Mouse (Mus musculus): ENCODE measurements around the gene Ppp3ca. TPM values are rescaled to one million over a fixed set of nuclear protein-coding genes. Genes with fewer than 3 reads are reported as not detected.

Ppp3ca gene
- total RNA-seq, 2 experiments from 2014 or later, result 56.6 to 72.4 TPM

DNA sequence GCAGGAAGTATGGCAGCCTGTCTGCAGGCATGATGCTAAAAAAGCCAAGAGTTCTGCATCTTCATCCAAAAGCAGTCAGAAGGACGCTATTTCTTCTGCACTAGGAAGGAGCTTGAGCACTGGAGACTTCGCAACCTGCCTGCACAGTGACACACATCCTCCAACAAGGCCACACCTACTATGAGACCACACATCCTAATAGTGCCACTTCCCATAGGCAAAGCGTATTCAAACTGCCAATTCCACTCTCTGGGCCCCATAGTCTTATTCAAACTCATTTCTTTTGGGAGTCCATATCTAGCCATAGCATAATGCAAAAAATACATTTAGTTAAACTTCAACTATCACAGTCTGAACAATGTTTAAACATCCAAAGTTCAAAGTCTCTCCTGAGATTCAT, 290.4 kb downstream of the Ppp3ca start:
- ATAC-seq (replicated peaks; ENCODE audit: poor library complexity, severe bottlenecking), result no peak

DNA sequence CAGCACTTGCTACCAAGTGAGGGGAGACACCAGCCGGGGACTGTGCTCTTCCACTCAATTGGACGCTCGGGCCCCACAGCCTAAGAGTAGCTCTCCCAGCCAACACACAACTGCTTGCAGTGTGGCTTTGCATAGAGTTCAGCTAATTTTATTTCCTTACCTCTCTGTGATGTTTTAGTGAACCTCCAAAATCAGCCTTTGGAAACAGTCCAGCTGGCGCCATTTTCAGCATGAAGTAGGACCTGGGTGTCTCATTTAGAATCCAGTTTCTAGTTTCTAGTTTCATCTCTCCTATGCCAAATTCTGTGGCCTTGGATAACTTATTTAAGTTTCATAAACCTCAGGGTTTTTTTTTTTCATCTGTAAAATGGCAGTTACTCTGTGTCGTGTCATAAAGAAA, 296.9 kb downstream of the Ppp3ca start:
- no peak for ATAC-seq (replicated peaks; ENCODE audit: poor library complexity, severe bottlenecking)

- no peak for ATAC-seq (replicated peaks; ENCODE audit: poor library complexity, severe bottlenecking)
Measured at GRCm38 (mm10) chr3:136967510-136967909, 297.6 kb downstream of the Ppp3ca start.

- no peak for ATAC-seq (replicated peaks; ENCODE audit: poor library complexity, severe bottlenecking)
Measured at GRCm38 (mm10) chr3:136969796-136970195, 299.9 kb downstream of the Ppp3ca start.

- no peak for ATAC-seq (replicated peaks; ENCODE audit: poor library complexity, severe bottlenecking)
Measured at GRCm38 (mm10) chr3:136977859-136978258, 307.9 kb downstream of the Ppp3ca start.

DNA sequence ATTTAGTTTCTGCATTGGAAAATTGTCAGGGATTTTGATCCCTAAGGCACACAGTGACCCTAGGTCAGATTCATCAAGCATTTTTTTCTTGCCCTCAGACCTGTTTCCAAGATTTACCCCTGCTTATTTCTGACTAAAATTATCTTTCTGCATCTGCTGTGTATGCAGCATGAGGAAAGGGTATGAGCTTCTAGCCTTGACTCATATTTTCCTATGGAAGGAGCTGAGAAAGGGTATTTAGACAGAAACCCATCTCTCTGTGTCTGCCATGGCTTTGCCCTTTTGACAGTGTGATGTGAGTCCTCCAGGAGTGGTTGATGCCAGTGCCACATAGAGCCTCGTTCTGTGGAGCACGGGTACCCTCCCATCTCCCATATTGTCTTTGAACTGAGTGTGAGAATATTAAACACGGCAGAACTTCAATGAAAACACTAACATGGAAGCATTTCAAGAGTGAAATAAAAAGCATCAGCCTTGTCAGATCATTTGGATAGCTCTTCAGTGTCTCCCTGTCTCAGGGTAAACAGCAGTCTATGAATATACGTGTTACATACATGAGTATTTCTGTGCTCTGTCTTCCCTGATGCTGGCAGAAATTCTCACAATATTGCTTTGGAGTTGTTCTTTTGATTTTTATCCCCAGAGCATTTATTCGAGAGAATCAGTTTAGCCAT, 311.1 kb downstream of the Ppp3ca start:
- no peak for ATAC-seq (replicated peaks; ENCODE audit: poor library complexity, severe bottlenecking)

GRCm38 (mm10) chr3:136981589-136981924, 311.6 kb downstream of the Ppp3ca start:
- no peak for ATAC-seq (replicated peaks; ENCODE audit: poor library complexity, severe bottlenecking)

- no peak for ATAC-seq (replicated peaks; ENCODE audit: poor library complexity, severe bottlenecking)
Measured at GRCm38 (mm10) chr3:136982021-136982420, 312.1 kb downstream of the Ppp3ca start.

DNA sequence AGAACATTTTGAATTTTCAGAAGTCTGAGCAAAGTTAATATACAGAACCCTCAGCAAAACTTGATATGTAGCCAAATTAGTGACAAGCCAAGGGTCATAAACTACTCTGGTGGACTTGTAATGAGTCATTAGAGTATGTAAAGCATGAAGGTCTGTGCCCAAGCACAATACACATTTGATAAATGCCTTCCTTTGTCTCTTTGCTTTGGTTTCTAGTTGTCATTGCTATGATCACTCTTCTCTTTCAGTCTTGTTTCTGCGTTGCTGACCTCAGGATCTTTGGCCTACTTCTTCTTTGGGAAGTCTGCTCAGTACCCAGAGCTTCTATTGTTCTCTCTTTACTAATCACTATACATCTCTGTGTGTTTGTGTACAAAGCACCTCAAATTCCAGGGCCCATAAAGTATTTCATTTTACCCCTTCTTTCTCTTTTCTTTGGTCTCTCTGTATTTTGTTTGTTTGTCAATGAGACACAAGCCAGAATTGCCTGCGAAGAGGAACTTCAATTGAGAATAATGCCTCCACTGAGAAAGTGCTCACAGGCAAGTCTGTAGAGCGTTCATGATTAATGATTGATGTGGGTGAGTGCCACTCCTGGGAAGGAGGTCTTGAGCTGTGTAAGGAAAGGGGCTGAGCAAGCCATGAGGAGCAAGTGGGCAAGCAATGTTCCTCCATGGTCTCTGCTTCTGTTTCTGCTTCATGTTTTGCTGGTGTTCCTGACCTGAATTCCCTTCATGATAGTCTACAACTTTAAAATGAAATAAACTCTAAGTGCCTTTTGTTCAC, 316.4 kb downstream of the Ppp3ca start:
- ATAC-seq (replicated peaks; ENCODE audit: poor library complexity, severe bottlenecking), result no peak
